Mouse (Mus musculus): ENCODE measurements around the gene Aldoc. TPM values are rescaled to one million over a fixed set of nuclear protein-coding genes. Genes with fewer than 3 reads are reported as not detected.

Gene Aldoc
- total RNA-seq, 2 experiments from 2014 or later, result 0.68 to 1.6 TPM

DNA sequence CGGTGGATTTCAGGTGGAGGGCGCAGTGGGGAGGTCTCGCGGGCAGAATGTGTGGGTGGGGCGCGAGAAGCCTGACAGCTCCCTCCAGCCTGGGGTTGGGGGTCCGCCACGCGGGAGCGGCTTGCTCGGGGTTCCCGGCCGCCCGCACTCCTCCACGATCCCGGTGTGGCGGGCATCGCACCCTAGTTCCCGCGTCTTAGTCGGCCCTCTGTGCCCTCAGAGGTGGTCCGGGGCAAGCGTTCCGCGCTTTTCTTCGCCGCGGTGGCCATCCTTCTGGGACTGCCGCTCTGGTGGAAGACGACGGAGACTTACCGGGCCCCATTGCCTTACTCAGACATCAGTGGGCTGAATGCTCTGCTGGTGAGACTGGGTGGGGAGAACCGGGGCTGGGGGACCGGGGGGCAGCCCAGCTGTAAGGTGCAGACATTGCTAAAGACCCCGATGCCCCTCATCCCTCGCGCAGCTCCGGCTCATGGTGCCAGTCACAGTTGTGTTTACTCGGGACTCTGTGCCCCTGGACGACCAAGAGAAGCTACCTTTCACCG, 5.8 kb downstream of the Aldoc start:
- DNase-seq, result no peak
- intact Hi-C loops (cut with DNase I), result loop anchor here (5.0 kb wide), 1 partner anchor 66 kb away; the partner anchor contains the start of gene 2610507B11Rik

DNA sequence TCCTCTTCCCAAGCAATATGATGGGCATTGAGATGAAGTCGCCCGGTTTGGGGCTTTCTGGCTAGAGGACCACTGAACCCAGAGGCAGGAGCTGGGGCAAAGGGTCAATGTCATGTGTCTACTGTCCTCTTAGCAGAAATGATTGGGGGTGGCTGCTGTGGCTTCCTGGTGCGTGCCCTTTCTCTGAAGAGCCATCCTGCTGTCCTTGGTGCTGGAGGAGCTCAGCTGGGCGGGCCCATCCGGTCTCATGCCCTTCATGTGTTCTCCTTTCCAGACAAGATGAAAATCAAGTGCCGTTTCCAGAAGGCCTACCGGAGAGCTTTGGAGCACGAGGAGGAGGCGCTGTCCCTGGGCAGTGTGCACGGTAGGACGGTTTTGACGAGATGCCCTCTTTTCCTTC, 9.9 kb downstream of the Aldoc start:
- intact Hi-C loops (cut with DNase I), result no loop called here
- no peak for DNase-seq

DNA sequence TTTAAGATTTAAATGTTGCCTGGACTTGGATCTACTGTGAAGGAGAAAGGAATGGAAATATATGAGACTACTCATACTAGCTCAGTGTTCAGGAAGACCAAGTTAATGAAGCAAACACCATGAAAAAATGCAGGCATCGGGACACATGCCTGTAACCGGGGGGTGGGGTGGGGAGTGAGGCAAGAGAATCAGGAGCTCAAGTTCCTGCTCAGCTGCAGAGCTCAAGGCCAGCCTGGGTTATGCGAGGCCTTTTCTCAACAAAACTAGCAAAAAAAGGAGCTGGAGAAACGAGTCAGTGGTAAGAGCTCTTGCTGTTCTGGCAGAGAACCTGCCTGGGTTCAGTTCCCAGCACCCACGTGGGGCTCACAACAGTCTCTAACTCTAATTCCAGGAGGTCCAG, 11.2 kb downstream of the Aldoc start:
- intact Hi-C loops (cut with DNase I), result no loop called here

DNA sequence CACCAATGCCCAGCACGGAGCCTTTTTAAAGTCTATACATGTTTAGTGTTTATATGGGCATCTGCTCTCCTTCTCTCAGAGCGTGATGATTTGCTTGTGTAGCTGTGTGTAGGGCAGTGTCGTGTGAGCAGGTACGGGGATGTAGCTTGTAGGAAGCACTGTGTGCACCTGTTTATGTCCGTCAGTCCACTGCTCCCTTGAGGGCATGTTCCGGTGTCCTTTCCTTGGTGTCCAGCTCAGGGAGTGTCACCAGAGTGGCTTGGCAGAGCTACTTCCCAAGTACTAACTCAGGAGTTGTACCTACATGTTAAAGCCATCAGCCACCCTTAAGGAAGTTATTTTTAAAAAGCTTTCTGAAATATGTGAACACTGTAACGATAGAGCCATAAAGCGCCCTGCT, 14.3 kb downstream of the Aldoc start:
- no peak for DNase-seq
- intact Hi-C loops (cut with DNase I), result no loop called here

More for the DNA sequence above, 11.2 kb downstream of the Aldoc start:
- DNase-seq, result no peak

DNA sequence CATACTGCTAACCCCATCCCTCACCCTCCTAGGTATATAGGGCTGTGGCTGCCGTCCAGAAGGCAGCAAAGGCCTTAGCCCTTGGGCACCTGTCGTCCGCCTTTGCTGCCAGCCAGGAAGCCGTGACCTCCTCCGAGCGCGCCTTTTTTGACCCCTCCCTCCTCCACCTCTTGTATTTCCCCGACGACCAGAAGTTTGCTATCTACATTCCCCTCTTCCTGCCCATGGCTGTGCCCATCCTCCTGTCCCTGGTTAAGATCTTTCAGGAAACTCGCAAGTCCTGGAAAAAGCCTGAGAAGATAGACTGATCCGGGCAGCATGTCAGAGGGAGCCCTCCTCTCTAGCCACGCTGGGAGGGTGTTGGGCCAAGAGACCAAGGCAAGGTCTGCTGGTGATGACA, 18.9 kb downstream of the Aldoc start:
- intact Hi-C loops (cut with DNase I), result no loop called here
- no peak for DNase-seq

DNA sequence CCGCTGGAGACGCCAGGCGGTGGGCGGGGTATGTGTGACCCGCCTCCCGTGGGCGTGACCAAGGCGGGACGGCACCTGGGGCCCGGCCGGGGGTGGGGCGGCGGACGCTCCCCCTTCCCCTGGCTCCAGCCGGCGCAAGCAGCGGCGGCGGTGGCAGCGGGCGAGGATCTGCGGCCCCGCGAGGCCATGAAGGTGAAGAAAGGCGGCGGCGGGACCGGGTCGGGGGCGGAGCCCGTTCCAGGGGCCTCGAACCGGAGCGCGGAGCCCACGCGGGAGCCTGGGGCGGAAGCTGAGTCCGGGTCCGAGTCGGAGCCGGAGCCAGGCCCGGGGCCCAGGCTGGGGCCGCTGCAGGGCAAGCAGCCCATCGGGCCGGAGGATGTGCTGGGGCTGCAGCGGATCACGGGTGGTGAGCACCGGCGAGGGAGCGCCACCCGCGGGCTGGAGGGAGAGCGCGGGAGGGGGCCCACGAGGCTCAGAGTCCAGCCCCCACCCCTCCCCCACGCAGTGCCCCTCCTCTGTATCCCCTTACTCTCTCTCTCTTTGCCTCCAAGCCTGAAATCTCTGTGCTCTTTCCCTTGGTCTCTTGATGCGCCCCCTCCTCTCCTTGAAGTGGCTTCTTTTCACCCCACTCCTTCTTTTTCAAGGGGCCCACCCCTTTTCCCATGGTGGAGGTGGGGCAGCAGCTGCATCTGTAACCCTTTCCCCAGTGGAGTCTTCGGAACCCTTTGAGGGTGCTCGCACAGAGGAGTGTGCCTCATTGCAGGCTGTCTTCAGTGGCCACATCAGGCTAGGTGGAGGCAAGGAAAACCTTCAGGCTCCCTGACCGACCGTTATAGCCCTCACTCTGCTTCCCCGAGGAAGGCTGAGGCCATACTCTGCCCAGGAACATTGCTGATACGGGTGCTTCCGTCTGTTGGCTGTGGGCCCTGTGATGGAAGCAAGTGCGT, 20.9 kb downstream of the Aldoc start, which contains the start of gene Unc119:
Gene Unc119, plus strand, starts transcription at position 102 of the 947 bp plus-strand sequence.
- intact Hi-C loops (cut with DNase I), result no loop called here
- peak; percentile 78 to 79 for DNase-seq

DNA sequence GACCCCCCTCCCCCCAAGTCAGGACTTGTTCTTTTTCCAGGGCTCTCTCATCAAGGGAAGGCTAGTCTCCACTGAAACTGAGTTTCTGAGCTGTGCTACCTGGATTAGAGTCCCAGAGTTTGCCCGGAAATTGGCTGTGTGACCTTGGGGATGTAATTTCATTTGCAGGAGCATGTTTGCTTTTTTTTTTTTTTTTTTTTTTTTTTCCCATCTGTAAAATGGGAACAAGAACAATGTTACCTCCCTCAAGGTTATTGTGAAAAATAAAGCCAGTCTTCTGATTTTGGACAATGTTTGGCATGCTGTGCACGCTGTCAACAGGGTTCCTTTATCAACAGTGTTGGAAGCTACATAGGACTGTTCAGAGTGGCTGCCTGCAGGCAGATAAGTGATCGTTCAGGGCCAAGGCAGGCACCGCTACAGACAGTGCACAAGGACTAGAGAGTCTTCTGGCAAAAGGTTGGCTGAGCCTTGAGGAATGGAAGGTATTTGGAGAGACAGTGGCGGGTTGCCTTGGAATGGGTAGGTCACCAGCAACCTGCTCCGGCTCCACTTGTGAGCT, 21.6 kb downstream of the Aldoc start:
- DNase-seq, result no peak
- intact Hi-C loops (cut with DNase I), result no loop called here

DNA sequence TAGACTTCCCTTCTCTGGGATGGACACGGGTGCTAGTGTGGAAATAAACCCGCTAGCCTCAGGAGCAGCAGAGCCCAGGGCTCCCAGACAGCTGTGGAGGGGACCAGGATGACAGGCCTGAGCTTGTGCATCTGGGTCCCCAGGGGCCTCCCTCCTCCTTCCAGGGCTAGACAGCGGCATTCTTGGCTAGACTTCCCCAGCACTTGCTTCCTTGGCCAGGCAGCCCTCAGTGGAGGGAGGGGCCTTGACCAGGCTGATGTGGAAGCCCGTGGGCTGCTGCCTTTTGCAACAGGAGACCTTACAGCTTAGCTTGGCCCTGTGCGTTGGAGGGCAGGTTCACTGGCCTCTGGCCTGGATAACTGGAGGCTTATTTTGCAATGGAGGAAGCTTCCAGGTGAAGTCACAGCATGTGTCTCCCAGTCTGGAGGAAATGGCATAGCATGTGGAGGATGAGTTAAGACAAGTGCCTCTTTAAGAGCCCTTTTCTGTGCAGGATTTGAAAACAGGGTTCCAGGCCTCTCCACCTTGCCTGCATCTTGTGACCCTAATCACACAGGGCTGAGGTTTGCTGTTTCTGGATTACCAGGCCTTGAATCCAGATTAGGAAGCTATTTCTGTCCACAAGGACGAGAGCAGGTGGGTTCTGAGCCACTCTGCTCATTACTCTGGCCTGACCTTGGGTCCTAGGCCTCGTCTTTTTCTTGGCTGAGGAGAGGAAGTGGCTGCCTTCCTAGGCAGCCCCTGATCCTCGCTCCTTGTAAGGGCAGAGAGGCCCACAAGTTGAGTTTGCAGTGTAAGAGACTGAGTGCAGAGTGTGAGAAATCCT, 22.3 kb downstream of the Aldoc start:
- DNase-seq, result peak; percentile 57 to 72
- intact Hi-C loops (cut with DNase I), result loop anchor here (5.0 kb wide), 1 partner anchor 83 kb away; the partner anchor contains the start of gene 2610507B11Rik

DNA sequence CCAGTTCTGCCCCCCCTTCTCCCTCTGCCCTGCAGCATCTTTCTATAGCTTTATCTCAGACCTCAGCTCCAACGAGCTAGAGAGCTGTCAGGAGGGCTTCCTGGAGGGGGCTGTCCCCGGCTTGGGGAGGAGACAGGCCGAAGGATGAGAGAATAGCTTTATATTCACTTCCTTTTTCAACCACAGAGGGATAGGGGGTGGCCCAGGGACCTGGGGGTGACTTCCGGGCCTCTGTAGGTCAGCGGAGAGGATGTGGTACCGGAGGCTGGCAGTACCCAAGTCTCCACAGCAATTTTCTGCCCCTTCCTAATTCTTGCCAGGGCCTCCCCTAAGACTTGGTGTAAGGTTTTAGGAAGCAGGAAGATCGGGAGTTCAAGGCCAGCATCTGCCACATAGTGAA, 23.0 kb downstream of the Aldoc start:
- intact Hi-C loops (cut with DNase I), result loop anchor here (5.0 kb wide), 1 partner anchor 84 kb away; the partner anchor contains the start of gene 2610507B11Rik
- no peak for DNase-seq

DNA sequence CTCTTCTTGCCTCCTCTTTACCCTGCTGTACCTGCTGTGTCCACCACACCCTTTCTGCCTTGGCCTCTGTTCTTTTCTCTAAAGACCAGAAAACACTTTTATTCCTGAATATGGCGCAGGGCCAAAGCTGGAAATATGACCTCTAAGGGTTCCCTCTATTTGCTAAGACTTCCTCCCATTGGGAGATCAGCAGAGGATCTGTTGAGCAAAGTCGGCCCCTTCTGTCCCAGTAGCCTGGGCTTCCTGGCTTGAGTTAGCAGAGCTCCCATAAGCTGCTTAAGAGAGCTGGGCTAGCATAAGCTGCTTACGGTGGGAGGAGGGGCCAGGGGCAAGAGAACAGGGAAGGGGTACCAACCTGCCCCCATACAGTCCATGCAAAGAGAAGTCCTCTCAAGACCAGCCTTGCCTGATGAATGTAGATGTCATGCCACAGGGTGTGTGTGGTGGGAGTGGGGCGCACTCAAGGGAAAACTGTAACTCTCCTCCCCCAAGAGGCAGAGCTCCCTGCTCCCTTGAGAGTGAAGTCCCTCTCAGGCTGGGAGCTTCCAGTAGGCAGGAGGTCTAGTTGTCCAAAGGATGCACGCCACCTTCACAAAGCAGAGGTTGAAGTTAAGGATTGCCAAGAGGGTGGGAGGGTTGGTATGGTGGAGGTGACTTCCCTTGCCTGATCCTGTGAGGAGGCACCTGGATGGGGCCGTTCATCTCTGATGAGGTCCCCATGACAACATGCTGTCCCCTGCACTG, 23.7 kb downstream of the Aldoc start:
- intact Hi-C loops (cut with DNase I), result loop anchor here (5.0 kb wide), 1 partner anchor 84 kb away; the partner anchor contains the start of gene 2610507B11Rik
- DNase-seq, result no peak

DNA sequence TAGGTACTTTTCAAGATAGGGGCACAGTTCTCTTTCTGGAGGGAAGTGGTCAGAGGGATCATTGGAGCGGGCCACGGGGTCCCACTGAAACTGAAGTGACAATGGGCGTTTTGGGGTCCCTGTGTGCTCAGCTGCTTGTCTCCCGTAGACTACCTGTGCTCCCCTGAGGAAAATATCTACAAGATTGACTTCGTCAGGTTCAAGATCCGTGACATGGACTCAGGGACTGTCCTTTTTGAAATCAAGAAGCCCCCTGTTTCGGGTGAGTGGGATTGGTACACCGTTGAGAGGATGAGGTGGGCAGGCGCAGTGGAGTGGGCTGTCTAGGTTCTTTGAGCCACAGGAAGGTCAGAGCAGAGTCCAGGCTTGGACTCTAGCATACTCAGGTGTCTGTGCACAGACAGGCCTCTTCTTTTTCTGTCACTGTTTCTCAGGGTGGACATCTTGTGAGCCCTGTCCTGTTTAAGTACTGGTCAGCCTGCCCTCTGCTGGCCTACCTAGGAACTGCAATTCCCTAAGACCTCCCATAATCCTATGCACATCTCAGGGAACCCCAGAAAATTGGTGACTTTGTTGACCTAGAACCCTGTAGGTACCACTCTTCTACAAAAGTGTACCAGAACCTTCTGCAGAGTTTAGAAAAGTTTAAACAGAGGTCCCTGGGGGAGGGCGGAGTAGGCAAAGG, 24.4 kb downstream of the Aldoc start:
- intact Hi-C loops (cut with DNase I), result loop anchor here (5.0 kb wide), 1 partner anchor 85 kb away; the partner anchor contains the start of gene 2610507B11Rik
- DNase-seq, result peak; percentile 73 to 81

DNA sequence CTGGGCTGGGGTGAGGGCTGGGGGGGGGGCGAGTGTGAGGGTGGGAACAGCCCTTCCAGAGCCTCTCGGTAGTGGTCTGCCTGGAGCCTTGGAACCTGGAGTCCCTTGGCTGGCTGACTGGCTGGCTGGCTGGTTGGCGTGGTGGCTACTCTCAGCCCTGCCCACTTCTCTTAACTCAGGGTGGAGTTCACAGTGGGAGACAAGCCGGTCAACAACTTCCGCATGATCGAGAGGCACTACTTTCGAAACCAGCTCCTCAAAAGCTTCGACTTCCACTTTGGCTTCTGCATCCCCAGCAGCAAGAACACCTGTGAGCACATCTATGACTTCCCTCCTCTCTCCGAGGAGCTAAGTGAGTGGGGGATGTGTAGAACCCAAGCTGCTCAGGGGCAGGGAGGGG, 25.1 kb downstream of the Aldoc start:
- peak in 1 of 2 experiments; percentile 29 for DNase-seq

DNA sequence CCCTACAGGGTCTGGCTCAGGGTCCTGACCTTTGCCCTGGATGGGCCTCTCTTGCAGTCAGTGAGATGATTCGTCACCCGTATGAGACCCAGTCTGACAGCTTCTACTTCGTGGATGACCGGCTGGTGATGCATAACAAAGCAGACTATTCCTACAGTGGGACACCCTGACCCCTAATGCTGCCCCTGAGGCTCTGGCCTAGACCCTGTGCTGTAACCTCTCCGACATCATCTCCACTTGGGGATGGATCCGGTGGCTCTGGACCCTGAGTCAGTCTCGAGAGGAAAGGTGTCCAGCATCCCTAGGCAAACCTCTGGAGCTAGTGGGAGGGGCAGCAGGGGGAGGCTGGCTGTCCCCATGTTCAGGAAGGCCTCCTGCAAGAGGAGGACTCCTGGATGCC, 25.7 kb downstream of the Aldoc start:
- no peak for DNase-seq
- intact Hi-C loops (cut with DNase I), result loop anchor here (5.0 kb wide), 1 partner anchor 86 kb away; the partner anchor contains the start of gene 2610507B11Rik

More for the DNA sequence above, 25.1 kb downstream of the Aldoc start:
- intact Hi-C loops (cut with DNase I), result loop anchor here (5.0 kb wide), 1 partner anchor 86 kb away; the partner anchor contains the start of gene 2610507B11Rik

DNA sequence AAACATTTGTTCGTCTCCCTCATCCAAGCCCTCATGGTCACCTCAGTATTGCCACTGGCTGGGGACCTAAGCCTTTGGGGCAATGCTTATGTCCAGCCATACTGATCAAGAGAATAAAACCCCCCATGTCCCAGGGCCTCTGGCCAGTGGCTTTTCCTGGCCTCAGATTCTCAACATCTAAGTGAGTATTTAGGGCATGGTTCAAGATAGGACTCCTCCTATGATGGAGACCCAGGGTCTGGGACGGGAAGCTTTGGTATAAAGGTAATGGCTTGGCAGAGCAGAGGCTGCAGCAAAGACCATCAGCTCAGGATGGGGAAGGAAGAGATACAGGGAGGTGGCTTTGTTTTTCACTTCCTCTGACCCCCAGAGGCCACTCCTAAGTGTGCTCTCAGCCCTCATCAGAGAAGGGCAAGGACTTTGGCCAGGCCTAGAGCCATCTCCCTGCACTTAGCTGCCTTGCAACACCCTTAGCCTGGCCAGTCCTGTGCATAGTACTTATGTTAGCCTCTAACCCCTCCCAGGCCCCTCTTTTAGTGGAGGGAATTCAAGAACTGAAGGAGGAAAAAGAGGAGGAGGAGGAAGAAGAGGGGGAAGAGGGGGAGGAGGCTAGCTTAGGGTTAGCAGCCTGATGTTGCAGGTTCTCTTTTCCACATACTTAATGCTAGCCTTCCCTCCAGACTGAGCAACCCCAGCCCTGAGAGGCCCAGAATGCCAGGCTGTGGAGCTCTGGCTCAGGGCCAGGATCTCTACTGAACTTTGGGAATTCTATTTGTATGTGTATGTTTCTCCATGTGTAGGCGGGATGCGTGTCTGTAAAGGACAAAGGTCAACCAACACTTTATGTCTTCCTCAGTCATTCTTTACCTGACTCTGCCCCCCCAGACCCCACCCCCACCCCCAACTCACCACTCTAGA, 26.9 kb downstream of the Aldoc start:
- DNase-seq, result no peak
- intact Hi-C loops (cut with DNase I), result loop anchor here (5.0 kb wide), 1 partner anchor 87 kb away; the partner anchor contains the start of gene 2610507B11Rik

DNA sequence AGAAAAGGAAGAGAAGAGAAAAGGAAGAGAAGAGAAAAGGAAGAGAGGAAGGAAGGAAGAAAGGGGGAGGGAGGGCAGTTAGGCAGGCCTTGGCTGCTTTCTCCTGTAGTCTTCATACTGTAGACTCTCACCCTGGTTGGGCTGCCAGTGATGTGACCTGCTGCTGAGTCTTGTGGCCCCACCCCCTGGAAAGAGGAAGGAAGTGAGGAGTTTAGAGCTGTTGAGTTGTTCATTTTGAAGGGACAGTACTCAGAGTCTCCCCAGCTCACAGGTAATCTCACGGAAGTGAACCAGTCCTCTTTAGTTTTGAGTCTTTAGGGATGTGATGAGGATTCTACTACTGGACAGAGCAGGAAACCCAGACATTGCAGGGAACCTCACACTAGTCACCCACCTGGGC, 30.3 kb downstream of the Aldoc start:
- DNase-seq, result no peak
- intact Hi-C loops (cut with DNase I), result no loop called here

DNA sequence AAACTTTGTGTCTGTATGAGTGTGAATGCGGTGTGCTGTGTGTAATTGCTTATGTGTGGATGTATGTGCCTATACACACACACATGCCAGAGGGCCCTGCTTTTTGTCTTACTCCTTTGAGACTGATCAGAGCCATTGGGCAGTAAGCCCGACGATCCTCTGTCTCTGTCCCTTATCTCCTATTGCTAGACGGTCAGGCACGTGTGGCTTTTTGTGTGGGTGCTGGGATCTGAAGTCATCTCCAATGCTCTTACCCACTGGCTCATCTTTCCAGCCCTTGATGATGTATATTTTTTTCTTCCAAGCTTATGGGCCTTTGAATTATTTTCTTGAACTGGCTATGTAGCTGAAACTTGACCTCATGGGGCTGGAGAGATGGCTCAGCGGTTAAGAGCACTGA, 32.1 kb downstream of the Aldoc start:
- no peak for DNase-seq
- intact Hi-C loops (cut with DNase I), result loop anchor here (5.0 kb wide), 1 partner anchor 97 kb away; no protein-coding TSS in a partner anchor

DNA sequence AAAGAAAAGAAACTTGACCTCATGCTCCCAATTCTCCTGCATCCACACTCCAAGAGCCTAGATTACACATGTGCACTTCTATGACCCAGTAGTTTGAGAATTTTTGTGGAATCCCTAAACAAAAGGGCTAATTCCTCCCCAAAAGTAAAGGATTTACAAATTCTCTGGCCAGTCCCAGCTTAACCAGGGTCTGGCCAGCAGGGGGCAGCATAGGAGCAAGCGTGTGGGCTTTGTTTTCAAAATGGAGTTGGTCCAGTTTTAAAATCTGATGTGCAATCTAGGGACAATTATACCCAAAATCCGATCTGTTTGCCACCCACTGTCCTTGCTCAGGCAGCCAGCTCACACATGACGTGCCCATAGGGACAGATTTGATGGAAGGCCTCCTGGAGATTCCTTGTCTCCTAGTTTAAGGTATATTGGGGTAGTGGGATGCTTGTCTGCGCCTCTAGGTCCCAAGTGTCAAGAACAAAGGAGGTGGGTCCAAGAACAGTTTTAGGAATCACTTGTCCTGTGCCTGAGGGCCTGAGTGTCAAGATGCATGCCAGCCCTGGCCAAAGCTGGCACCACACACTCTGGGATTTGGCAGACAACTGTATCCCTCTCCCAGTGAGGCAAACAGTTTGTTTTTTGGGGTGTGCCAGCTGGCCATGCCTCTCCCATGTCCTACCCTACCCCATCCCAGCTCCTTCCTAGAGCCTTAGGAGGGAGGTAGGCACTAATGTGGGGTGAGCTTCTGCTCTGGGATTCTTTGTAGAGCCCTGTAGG, 32.9 kb downstream of the Aldoc start:
- DNase-seq, result peak; percentile 59 to 75
- intact Hi-C loops (cut with DNase I), result loop anchor here (5.0 kb wide), 1 partner anchor 97 kb away; no protein-coding TSS in a partner anchor

Measured in heart, postnatal 36 days (tissue).